Mouse (Mus musculus) ES-Bruce4 (cell line): ENCODE results near the gene Tnip2. TPM values are rescaled to one million over a fixed set of nuclear protein-coding genes. Genes with fewer than 3 reads are reported as not detected.

Experiments
- H3K27ac ChIP-seq: 2 replicates; pipeline ENCODE4 v1.5.1; 2012; ENCODE audit warnings: low read length, inconsistent platforms; ENCODE audit not compliant: insufficient read depth
- H3K27me3 ChIP-seq: 2 replicates; pipeline ENCODE4 v1.6.1; 2012; ENCODE audit warnings: mild to moderate bottlenecking, low read length, inconsistent platforms; ENCODE audit not compliant: control insufficient read depth, poor library complexity, insufficient read depth, severe bottlenecking
- H3K36me3 ChIP-seq: 2 replicates; pipeline ENCODE4 v1.6.1; 2012; ENCODE audit warnings: inconsistent platforms, mild to moderate bottlenecking, low read length, moderate library complexity; ENCODE audit not compliant: control insufficient read depth, poor library complexity, insufficient read depth, severe bottlenecking
- H3K4me1 ChIP-seq: one replicate; pipeline ENCODE4 v1.8.1; 2011; ENCODE audit warnings: low read length; ENCODE audit not compliant: control insufficient read depth, insufficient read depth
- H3K4me3 ChIP-seq: 2 replicates; pipeline ENCODE4 v1.5.1; 2011; ENCODE audit warnings: low read depth, mild to moderate bottlenecking, low read length
- H3K9ac ChIP-seq: 2 replicates; pipeline ENCODE4 v1.6.1; 2012; ENCODE audit warnings: low read depth, mild to moderate bottlenecking, inconsistent platforms; ENCODE audit not compliant: poor library complexity, severe bottlenecking
- H3K9me3 ChIP-seq: replicated peaks from 2 replicates; pipeline ENCODE4 v1.6.1; 2012; ENCODE audit warnings: mild to moderate bottlenecking, low read length, inconsistent platforms; ENCODE audit not compliant: control insufficient read depth, poor library complexity, insufficient read depth, severe bottlenecking
- CTCF ChIP-seq: IDR thresholded peaks from one replicate; pipeline ENCODE4 v1.8.1; 2011; ENCODE audit warnings: low read depth, low read length
- EP300 ChIP-seq: IDR thresholded peaks from 2 replicates; pipeline ENCODE4 v1.6.1; 2011; ENCODE audit warnings: low read depth, low read length; ENCODE audit not compliant: insufficient read depth
- POLR2A ChIP-seq: IDR thresholded peaks from one replicate; pipeline ENCODE4 v1.8.1; 2011; ENCODE audit warnings: low read length; ENCODE audit not compliant: insufficient read depth
- polyA plus RNA-seq: library from polyadenylated mRNA; stranded (reverse); fragments of >200 nt; gene quantifications from 2 replicates; pipeline ENCODE4 v1.2.4, GENCODE M21; 2011; ENCODE audit warnings: low read depth; ENCODE audit not compliant: missing spikeins, insufficient read depth, insufficient read length

Tnip2 gene
- polyA plus RNA-seq, 1 experiment: 10.1 TPM

GRCm38 (mm10) chr5:34502821-34503220, 11.0 kb downstream of the Tnip2 start:
- TF ChIP-seq CTCF (no peak), EP300 (no peak), POLR2A (no peak)
- Histone ChIP-seq H3K9me3 (no peaks in the 10 kb centered on the region), H3K4me1 (no peaks in the 10 kb centered on the region), H3K9ac (no peak overlapping the region), H3K36me3 (no peaks in the 10 kb centered on the region), H3K27me3 (no peaks in the 10 kb centered on the region), H3K4me3 (no peak overlapping the region), H3K27ac (no peak overlapping the region)

- Histone ChIP-seq H3K27ac (no peak overlapping the region), H3K4me1 (no peaks in the 10 kb centered on the region), H3K9ac (no peak overlapping the region), H3K36me3 (no peaks in the 10 kb centered on the region), H3K9me3 (no peaks in the 10 kb centered on the region), H3K4me3 (no peak overlapping the region), H3K27me3 (no peaks in the 10 kb centered on the region)
- TF ChIP-seq POLR2A (no peak), CTCF (no peak), EP300 (no peak)
These were observed 11.4 kb downstream of the Tnip2 start for GRCm38 (mm10) chr5:34502411-34502810.

- Histone ChIP-seq H3K27ac (no peak overlapping the region), H3K27me3 (no peaks in the 10 kb centered on the region), H3K36me3 (no peaks in the 10 kb centered on the region), H3K9ac (no peak overlapping the region), H3K4me1 (no peaks in the 10 kb centered on the region), H3K9me3 (no peaks in the 10 kb centered on the region), H3K4me3 (no peak overlapping the region)
- TF ChIP-seq EP300: no peak
- no peak for TF ChIP-seq CTCF
- no peak for TF ChIP-seq POLR2A
These were observed 12.2 kb downstream of the Tnip2 start for GRCm38 (mm10) chr5:34501588-34501987.

- H3K36me3 ChIP-seq: no peaks in the 10 kb centered on the region
- TF ChIP-seq POLR2A (no peak), CTCF (no peak), EP300 (no peak)
- no peaks in the 10 kb centered on the region for H3K4me1 ChIP-seq
- no peak overlapping the region for H3K27ac ChIP-seq
- no peaks in the 10 kb centered on the region for H3K9me3 ChIP-seq
- no peak overlapping the region for H3K4me3 ChIP-seq
- no peaks in the 10 kb centered on the region for H3K27me3 ChIP-seq
- no peak overlapping the region for H3K9ac ChIP-seq
These were observed 12.9 kb downstream of the Tnip2 start for GRCm38 (mm10) chr5:34500886-34501285.

- Histone ChIP-seq H3K36me3 (no peaks in the 10 kb centered on the region), H3K9me3 (no peaks in the 10 kb centered on the region), H3K27me3 (no peaks in the 10 kb centered on the region), H3K9ac (no peak overlapping the region), H3K27ac (no peak overlapping the region), H3K4me3 (no peak overlapping the region), H3K4me1 (no peaks in the 10 kb centered on the region)
- TF ChIP-seq CTCF: no peak
- no peak for TF ChIP-seq EP300
- no peak for TF ChIP-seq POLR2A
These were observed 17.0 kb downstream of the Tnip2 start for GRCm38 (mm10) chr5:34496745-34497144.

GRCm38 (mm10) chr5:34489418-34489787, 24.4 kb downstream of the Tnip2 start:
- Histone ChIP-seq H3K9me3 (no peaks in the 10 kb centered on the region), H3K27ac (no peak overlapping the region), H3K36me3 (no peaks in the 10 kb centered on the region), H3K4me3 (no peak overlapping the region), H3K4me1 (no peaks in the 10 kb centered on the region), H3K27me3 (no peaks in the 10 kb centered on the region), H3K9ac (no peak overlapping the region)
- TF ChIP-seq CTCF: no peak
